Mouse (Mus musculus) bone marrow macrophage, adult 2 months (primary cell): ENCODE results near the gene Atoh1. TPM values are rescaled to one million over a fixed set of nuclear protein-coding genes. Genes with fewer than 3 reads are reported as not detected.

Experiments used
- H3K27ac ChIP-seq: 2 replicates; pipeline ENCODE4 v1.5.1; 2012; ENCODE audit warnings: low read depth, low read length; ENCODE audit not compliant: insufficient read depth
- H3K4me1 ChIP-seq: 2 replicates; pipeline ENCODE4 v1.6.1; 2012; ENCODE audit warnings: low read length; ENCODE audit not compliant: control insufficient read depth, insufficient read depth
- H3K4me3 ChIP-seq: 2 replicates; pipeline ENCODE4 v1.5.1; 2012; ENCODE audit warnings: mild to moderate bottlenecking, low read length, moderate library complexity; ENCODE audit not compliant: insufficient read depth
- CTCF ChIP-seq: IDR thresholded peaks from 2 replicates; pipeline ENCODE4 v1.5.1; 2012; ENCODE audit warnings: low read depth, mild to moderate bottlenecking, low read length, moderate library complexity
- POLR2A ChIP-seq: IDR thresholded peaks from 2 replicates; pipeline ENCODE4 v1.6.1; 2012; ENCODE audit warnings: mild to moderate bottlenecking, low read depth, low read length, borderline replicate concordance
- polyA plus RNA-seq: library from polyadenylated mRNA; stranded (reverse); fragments of >200 nt; gene quantifications from 2 replicates; pipeline ENCODE4 v1.2.4, GENCODE M21; 2012; ENCODE audit not compliant: missing spikeins, insufficient read depth, insufficient read length

Atoh1 gene
- polyA plus RNA-seq = not detected in 2 replicates

GRCm38 (mm10) chr6:64728499-64729198, at the start of gene Atoh1:
Atoh1 (plus strand) TSS chr6:64729125.
- Histone ChIP-seq H3K4me3 (no peak within 1 kb of the TSS), H3K4me1 (no peaks in the 10 kb centered on the region), H3K27ac (no peak within 1 kb of the TSS)
- TF ChIP-seq CTCF = no peak

GRCm38 (mm10) chr6:64683974-64684373, 45.0 kb upstream of the Atoh1 start:
- no peak overlapping the region for H3K4me3 ChIP-seq
- no peak for TF ChIP-seq POLR2A
- no peak for TF ChIP-seq CTCF
- H3K4me1 ChIP-seq = no peaks in the 10 kb centered on the region
- H3K27ac ChIP-seq = no peak overlapping the region

GRCm38 (mm10) chr6:64684973-64685372, 44.0 kb upstream of the Atoh1 start:
- Histone ChIP-seq H3K27ac (no peak overlapping the region), H3K4me1 (no peaks in the 10 kb centered on the region), H3K4me3 (no peak overlapping the region)
- no peak for TF ChIP-seq CTCF
- TF ChIP-seq POLR2A = no peak

GRCm38 (mm10) chr6:64688181-64688944, 40.6 kb upstream of the Atoh1 start:
- Histone ChIP-seq H3K4me1 (no peaks in the 10 kb centered on the region), H3K4me3 (no peak overlapping the region), H3K27ac (no peak overlapping the region)
- no peak for TF ChIP-seq CTCF
- no peak for TF ChIP-seq POLR2A

GRCm38 (mm10) chr6:64694688-64695087, 34.2 kb upstream of the Atoh1 start:
- Histone ChIP-seq H3K4me1 (no peaks in the 10 kb centered on the region), H3K4me3 (no peak overlapping the region), H3K27ac (no peak overlapping the region)
- TF ChIP-seq POLR2A (no peak), CTCF (no peak)

- TF ChIP-seq POLR2A = no peak
- TF ChIP-seq CTCF = no peak
- Histone ChIP-seq H3K4me1 (no peaks in the 10 kb centered on the region), H3K4me3 (no peak overlapping the region), H3K27ac (no peak overlapping the region)
Observed at GRCm38 (mm10) chr6:64703659-64704058, 25.3 kb upstream of the Atoh1 start.

GRCm38 (mm10) chr6:64727751-64728403, 1.0 kb upstream of the Atoh1 start:
- H3K4me1 ChIP-seq = no peaks in the 10 kb centered on the region
- no peak overlapping the region for H3K4me3 ChIP-seq
- TF ChIP-seq CTCF (no peak), POLR2A (no peak)
- H3K27ac ChIP-seq = no peak overlapping the region

GRCm38 (mm10) chr6:64729231-64730011, 496 bp downstream of the Atoh1 start:
- no peak overlapping the region for H3K27ac ChIP-seq
- no peak for TF ChIP-seq CTCF
- TF ChIP-seq POLR2A = no peak
- H3K4me3 ChIP-seq = no peak overlapping the region
- no peaks in the 10 kb centered on the region for H3K4me1 ChIP-seq

- no peak overlapping the region for H3K27ac ChIP-seq
- TF ChIP-seq POLR2A (no peak), CTCF (no peak)
- no peak overlapping the region for H3K4me3 ChIP-seq
- H3K4me1 ChIP-seq = no peaks in the 10 kb centered on the region
Observed at GRCm38 (mm10) chr6:64730030-64730429, 1.1 kb downstream of the Atoh1 start.
